Comparison of ENCODE assay signal across 33 mouse cellular contexts in the genomic region with DNA sequence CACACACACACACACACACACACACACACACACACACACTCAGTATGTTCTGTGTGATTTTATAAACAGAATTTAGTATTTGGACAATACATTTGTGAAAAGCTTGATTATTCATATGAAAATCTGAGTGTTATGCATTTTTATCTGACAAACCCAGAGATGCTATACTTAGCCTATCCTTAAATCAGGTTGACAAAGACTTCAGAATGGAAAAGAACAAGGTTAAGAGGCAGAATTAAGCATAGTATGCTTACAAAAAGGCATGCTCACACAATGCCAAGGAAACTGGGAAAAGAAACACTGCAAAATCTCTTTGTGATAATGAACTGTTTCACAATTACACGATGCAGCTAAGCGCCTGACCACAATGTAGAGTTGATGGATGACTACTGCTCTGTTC.
"Had no signal": no experiment of that assay in that cellular context is flagged by ENCODE, and none has a peak within 500 bp of the region (broad histone marks: within the 10 kb centered on the region; RNA-seq: fewer than 3 reads in every experiment).

No protein-coding gene starts in this region.

- H3K4me2 ChIP-seq: heart, embryonic 11.5 days; heart, embryonic 12.5 days; heart, embryonic 13.5 days; heart, embryonic 15.5 days; hindbrain, embryonic 12.5 days; hindbrain, embryonic 13.5 days; hindbrain, embryonic 15.5 days; intestine, embryonic 15.5 days; kidney, embryonic 15.5 days had no signal

- H3K9me3 ChIP-seq: heart, embryonic 12.5 days; heart, embryonic 13.5 days; heart, embryonic 15.5 days; hindbrain, embryonic 12.5 days; hindbrain, embryonic 13.5 days; hindbrain, embryonic 15.5 days; intestine, embryonic 15.5 days; kidney, embryonic 15.5 days had no signal

- H3K4me3 ChIP-seq: heart, embryonic 12.5 days; heart, embryonic 13.5 days; heart, embryonic 15.5 days; hindbrain, embryonic 12.5 days; hindbrain, embryonic 13.5 days; hindbrain, embryonic 15.5 days; intestine, embryonic 15.5 days; kidney, embryonic 15.5 days; layer of hippocampus, adult 2 months; left cerebral cortex, adult 2 months had no signal

- H3K4me1 ChIP-seq: heart, embryonic 12.5 days; heart, embryonic 13.5 days; heart, embryonic 15.5 days; hindbrain, embryonic 12.5 days; hindbrain, embryonic 13.5 days; hindbrain, embryonic 15.5 days; intestine, embryonic 15.5 days; kidney, embryonic 15.5 days had no signal

- H3K9ac ChIP-seq: heart, embryonic 12.5 days; heart, embryonic 13.5 days; heart, embryonic 15.5 days; hindbrain, embryonic 12.5 days; hindbrain, embryonic 13.5 days; hindbrain, embryonic 15.5 days; intestine, embryonic 15.5 days; kidney, embryonic 15.5 days had no signal

- H3K27me3 ChIP-seq: heart, embryonic 12.5 days; heart, embryonic 13.5 days; heart, embryonic 15.5 days; hindbrain, embryonic 12.5 days; hindbrain, embryonic 13.5 days; hindbrain, embryonic 15.5 days; intestine, embryonic 15.5 days; kidney, embryonic 15.5 days had no signal

- ATAC-seq: hindbrain, embryonic 16.5 days; hindbrain, postnatal 0 days; inflammation-experienced regulatory T-cells, adult 6 months; intestine, embryonic 15.5 days; intestine, embryonic 16.5 days; intestine, postnatal 0 days had no signal

- H3K27ac ChIP-seq: heart, embryonic 13.5 days; heart, embryonic 15.5 days; hindbrain, embryonic 12.5 days; hindbrain, embryonic 13.5 days; hindbrain, embryonic 15.5 days; hindbrain, postnatal 0 days; intestine, embryonic 15.5 days; kidney, embryonic 15.5 days; kidney, postnatal 0 days; layer of hippocampus, adult 2 months; left cerebral cortex, adult 2 months had no signal

- DNase-seq: heart, postnatal 10 days; heart, postnatal 14 days; heart, postnatal 36 days; heart, postnatal 4 days; kidney, adult 11 months; kidney, adult 18-20 months; kidney, adult 2 months; kidney, adult 8-10 months; kidney, adult 9 months; kidney, postnatal 10 days; kidney, postnatal 14 days; kidney, postnatal 25 days; kidney, postnatal 36 days; kidney, postnatal 4 days; layer of hippocampus, adult 9-11 months; layer of hippocampus, postnatal 36 days had no signal

- H3K36me3 ChIP-seq: heart, embryonic 12.5 days; heart, embryonic 13.5 days; heart, embryonic 15.5 days; hindbrain, embryonic 12.5 days; hindbrain, embryonic 13.5 days; hindbrain, embryonic 15.5 days; intestine, embryonic 15.5 days; kidney, embryonic 15.5 days had no signal
